In the genomic region with DNA sequence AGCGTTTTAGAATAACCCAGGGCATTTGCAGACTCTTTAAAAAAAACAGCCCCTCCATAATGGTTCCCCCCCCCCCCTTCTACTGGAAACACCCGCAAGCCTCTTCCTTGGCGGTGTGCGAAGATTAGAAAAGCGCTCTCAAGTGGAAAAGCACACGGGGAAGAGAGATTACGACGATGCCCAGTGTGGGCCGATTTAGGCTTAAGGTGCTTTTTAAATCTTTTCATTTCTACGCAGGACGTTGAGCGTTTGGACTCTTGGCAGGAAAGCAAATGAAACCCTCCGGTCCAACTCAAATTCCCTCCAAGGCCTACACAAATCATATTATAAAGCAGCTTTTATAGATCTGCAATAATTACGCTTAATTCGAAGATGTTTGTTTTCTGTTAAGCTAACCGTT, we compare ENCODE assay signal across 8 mouse cellular contexts. TPM values are rescaled to one million over a fixed set of nuclear protein-coding genes. Genes with fewer than 3 reads are reported as not detected.
DNase-seq lines count a peak whose midpoint lies in the region; ATAC-seq and TF ChIP-seq lines count a peak whose summit lies in the region.
"Had no signal": no experiment of that assay in that cellular context is flagged by ENCODE, and none has a peak within 500 bp of the region (broad histone marks: within the 10 kb centered on the region; RNA-seq: fewer than 3 reads in every experiment).

No protein-coding gene starts in this region.

- no peak for TF ChIP-seq CTCF in forebrain, postnatal 0 days (IDR thresholded peaks at IDR 0.05; ENCODE audit: low read depth)

- no peaks in the 10 kb centered on the region for H3K36me3 ChIP-seq in lung, embryonic 16.5 days (ENCODE audit: control insufficient read depth, insufficient read depth, low read length)
- H3K36me3 ChIP-seq in forebrain, postnatal 0 days (ENCODE audit: insufficient read depth) = no peaks in the 10 kb centered on the region
- H3K36me3 ChIP-seq in liver, embryonic 12.5 days = no peaks in the 10 kb centered on the region
- H3K36me3 ChIP-seq in stomach, embryonic 16.5 days (ENCODE audit: control insufficient read depth, insufficient read depth, low read length) = no peaks in the 10 kb centered on the region

- peaks cover 22% of the 10 kb centered on the region for H3K4me1 ChIP-seq in lung, embryonic 16.5 days (replicated peaks; ENCODE audit: control insufficient read depth, insufficient read depth, low read length)
- H3K4me1 ChIP-seq in forebrain, postnatal 0 days (ENCODE audit: insufficient read depth) = peaks cover 10% of the 10 kb centered on the region; the same call in 1 of the 2 replicates
- H3K4me1 ChIP-seq in liver, embryonic 12.5 days = no peaks in the 10 kb centered on the region
- peaks cover 16% of the 10 kb centered on the region for H3K4me1 ChIP-seq in stomach, embryonic 16.5 days (ENCODE audit: control insufficient read depth, insufficient read depth, low read length)

- WGBS in lung, embryonic 16.5 days = 23% methylated on average over 16 of the region's 16 CpGs
- WGBS in forebrain, postnatal 0 days = 4% methylated on average over 16 of the region's 16 CpGs
- 35% methylated on average over 16 of the region's 16 CpGs for WGBS in liver, embryonic 12.5 days (ENCODE audit: insufficient replicate concordance)
- WGBS in stomach, embryonic 16.5 days = 33% methylated on average over 16 of the region's 16 CpGs

- no peaks in the 10 kb centered on the region for H3K27me3 ChIP-seq in lung, embryonic 16.5 days (ENCODE audit: control insufficient read depth, insufficient read depth, low read depth, low read length)
- no peaks in the 10 kb centered on the region for H3K27me3 ChIP-seq in forebrain, postnatal 0 days (ENCODE audit: insufficient read depth, low read length)
- H3K27me3 ChIP-seq in liver, embryonic 12.5 days (replicated peaks) = peaks cover 58% of the 10 kb centered on the region
- H3K27me3 ChIP-seq in stomach, embryonic 16.5 days (ENCODE audit: control insufficient read depth, insufficient read depth, low read length) = no peaks in the 10 kb centered on the region

- no peak for DNase-seq in lung, postnatal 4 days
- peak; percentile 29 for DNase-seq in forebrain, postnatal 0 days
- no peak for DNase-seq in cerebellum, adult 18-20 months
- DNase-seq in cerebellum, postnatal 25 days = no peak
- DNase-seq: layer of hippocampus, postnatal 36 days had no signal

- peak overlapping the region; percentile 40; the same call in 1 of the 2 replicates for H3K27ac ChIP-seq in lung, embryonic 16.5 days (ENCODE audit: low read length)
- no peak overlapping the region for H3K27ac ChIP-seq in forebrain, postnatal 0 days (ENCODE audit: low read depth, low read length)
- H3K27ac ChIP-seq in liver, embryonic 12.5 days = no peak overlapping the region
- H3K27ac ChIP-seq in stomach, embryonic 16.5 days (ENCODE audit: low read length) = peak overlapping the region; percentile 86; the same call in 1 of the 2 replicates

- no peak for ATAC-seq in lung, embryonic 16.5 days (ENCODE audit: low read depth)
- no peak for ATAC-seq in forebrain, postnatal 0 days
- ATAC-seq in liver, embryonic 12.5 days = no peak
- ATAC-seq in stomach, embryonic 16.5 days (ENCODE audit: insufficient read depth, low FRiP score) = no peak

- H3K4me2 ChIP-seq in lung, embryonic 16.5 days (ENCODE audit: low read depth, low read length) = peak overlapping the region; percentile 60
- H3K4me2 ChIP-seq in forebrain, postnatal 0 days (ENCODE audit: low read depth) = peak overlapping the region; percentile 44
- peak overlapping the region; percentile 41 for H3K4me2 ChIP-seq in liver, embryonic 12.5 days
- H3K4me2 ChIP-seq in stomach, embryonic 16.5 days (ENCODE audit: low read depth, low read length) = peak overlapping the region; percentile 68

- no peaks in the 10 kb centered on the region for H3K9me3 ChIP-seq in lung, embryonic 16.5 days (ENCODE audit: control insufficient read depth, low read length)
- H3K9me3 ChIP-seq in forebrain, postnatal 0 days (ENCODE audit: low read length) = no peaks in the 10 kb centered on the region
- H3K9me3 ChIP-seq in liver, embryonic 12.5 days (replicated peaks) = no peaks in the 10 kb centered on the region
- H3K9me3 ChIP-seq in stomach, embryonic 16.5 days (replicated peaks; ENCODE audit: control insufficient read depth, low read length) = no peaks in the 10 kb centered on the region

- H3K9ac ChIP-seq in lung, embryonic 16.5 days (ENCODE audit: low read length) = peak overlapping the region; percentile 14; the same call in 1 of the 2 replicates
- 0 out of 2 replicates have a peak overlapping the region, but pooled peaks have one; percentile 4 for H3K9ac ChIP-seq in forebrain, postnatal 0 days
- no peak overlapping the region for H3K9ac ChIP-seq in liver, embryonic 12.5 days
- H3K9ac ChIP-seq in stomach, embryonic 16.5 days (ENCODE audit: low read length) = no peak overlapping the region

- peak overlapping the region; percentile 46; the same call in 1 of the 2 replicates for H3K4me3 ChIP-seq in lung, embryonic 16.5 days (ENCODE audit: low read length)
- H3K4me3 ChIP-seq in forebrain, postnatal 0 days (ENCODE audit: low read depth, low read length) = peak overlapping the region; percentile 25
- H3K4me3 ChIP-seq in liver, embryonic 12.5 days = no peak overlapping the region
- H3K4me3 ChIP-seq in stomach, embryonic 16.5 days (replicated peaks; ENCODE audit: low read length) = peak overlapping the region; percentile 40

RNA-seq across cellular contexts. Expression of gene Axin2, which starts 29.6 kb away (rescaled TPM):
- polyA plus RNA-seq in lung, embryonic 16.5 days (2015; fragmentation: Nextera tagmentation; extraction: Ambion mirVana) = 7.8 and 8.5 TPM in 2 replicates
- total RNA-seq in forebrain, postnatal 0 days (2014; rRNA removed) = 28.7 and 35.6 TPM in 2 replicates
- polyA plus RNA-seq in forebrain, postnatal 0 days (2015; fragmentation: Nextera tagmentation; extraction: Ambion mirVana) = 4.5 and 5.0 TPM in 2 replicates
- 0.41 and 0.85 TPM in 2 replicates for polyA plus RNA-seq in liver, embryonic 12.5 days (2016; fragmentation: Nextera tagmentation; extraction: Ambion mirVana)
- polyA plus RNA-seq in stomach, embryonic 16.5 days (2015; fragmentation: Nextera tagmentation; extraction: Ambion mirVana) = 2.4 and 2.8 TPM in 2 replicates

Comparison
In these comparisons a context has a peak if more than half of its experiments do, and no peak if none do; other contexts are left out.
1. H3K27ac ChIP-seq: peak in lung, embryonic 16.5 days (single experiment) and stomach, embryonic 16.5 days (single experiment); none in forebrain, postnatal 0 days (single experiment) and liver, embryonic 12.5 days (single experiment).
2. H3K9ac ChIP-seq: peak in lung, embryonic 16.5 days (single experiment) and forebrain, postnatal 0 days (single experiment); none in liver, embryonic 12.5 days (single experiment) and stomach, embryonic 16.5 days (single experiment).
3. Peak in every context shown above with its lines, with median percentiles within 50 percentile points of each other: H3K4me2 ChIP-seq.